Mouse (Mus musculus) kidney, embryonic 14.5 days (tissue): ENCODE results near the gene Elmo2. TPM values are rescaled to one million over a fixed set of nuclear protein-coding genes. Genes with fewer than 3 reads are reported as not detected.

Source experiments
- ATAC-seq: fragments of 200-750 bp; cut with Nextera tagmentation; 2 replicates; pipeline ENCODE4 v1.8.0; 2017; ENCODE audit warnings: moderate number of reproducible peaks, mild to moderate bottlenecking, moderate TSS enrichment, moderate library complexity; ENCODE audit not compliant: low FRiP score, low TSS enrichment
- H3K27ac ChIP-seq: fragments of 300-500 bp; sonication (generic); 2 replicates; pipeline ENCODE4 v1.5.1; 2014; ENCODE audit warnings: low read depth, mild to moderate bottlenecking, low read length, moderate library complexity, mixed read lengths
- H3K27me3 ChIP-seq: fragments of 300-500 bp; sonication (generic); 2 replicates; pipeline ENCODE4 v1.6.1; 2014; ENCODE audit warnings: mild to moderate bottlenecking, low read length; ENCODE audit not compliant: control insufficient read depth, insufficient read depth
- H3K36me3 ChIP-seq: fragments of 300-500 bp; sonication (generic); 2 replicates; pipeline ENCODE4 v1.6.1; 2014; ENCODE audit warnings: low read length, mixed read lengths; ENCODE audit not compliant: control insufficient read depth, insufficient read depth
- H3K4me1 ChIP-seq: fragments of 300-500 bp; sonication (generic); 2 replicates; pipeline ENCODE4 v1.6.1; 2014; ENCODE audit warnings: low read length, mixed read lengths; ENCODE audit not compliant: control insufficient read depth, insufficient read depth
- H3K4me2 ChIP-seq: fragments of 300-500 bp; sonication (generic); replicated peaks from 2 replicates; pipeline ENCODE4 v1.6.1; 2014; ENCODE audit warnings: low read depth, mild to moderate bottlenecking, low read length
- H3K4me3 ChIP-seq: fragments of 300-500 bp; sonication (generic); 2 replicates; pipeline ENCODE4 v1.5.1; 2014; ENCODE audit warnings: mild to moderate bottlenecking, low read length
- H3K9ac ChIP-seq: fragments of 300-500 bp; sonication (generic); 2 replicates; pipeline ENCODE4 v1.6.1; 2014; ENCODE audit warnings: low read depth, mild to moderate bottlenecking, low read length, moderate library complexity
- H3K9me3 ChIP-seq: fragments of 300-500 bp; sonication (generic); 2 replicates; pipeline ENCODE4 v1.6.1; 2016; ENCODE audit warnings: low read length; ENCODE audit not compliant: control insufficient read depth
- WGBS: fragments of 180-500 bp; shearing (Covaris S2); extraction: QIAGEN DNeasy Blood & Tissue Kit; methylation state at CpG from one replicate; pipeline ENCODE4 v1.1.7; 2014; 5-methylcytosine and 5-hydroxymethylcytosine counted together
- polyA plus RNA-seq: library from polyadenylated mRNA; unstranded; fragments of >200 nt; fragmentation: Nextera tagmentation; extraction: Ambion mirVana; gene quantifications from 2 replicates; pipeline ENCODE4 v1.2.1, GENCODE M21; 2014

Elmo2 gene
- polyA plus RNA-seq, 1 experiment from 2014 or later: 84.1 TPM

DNA sequence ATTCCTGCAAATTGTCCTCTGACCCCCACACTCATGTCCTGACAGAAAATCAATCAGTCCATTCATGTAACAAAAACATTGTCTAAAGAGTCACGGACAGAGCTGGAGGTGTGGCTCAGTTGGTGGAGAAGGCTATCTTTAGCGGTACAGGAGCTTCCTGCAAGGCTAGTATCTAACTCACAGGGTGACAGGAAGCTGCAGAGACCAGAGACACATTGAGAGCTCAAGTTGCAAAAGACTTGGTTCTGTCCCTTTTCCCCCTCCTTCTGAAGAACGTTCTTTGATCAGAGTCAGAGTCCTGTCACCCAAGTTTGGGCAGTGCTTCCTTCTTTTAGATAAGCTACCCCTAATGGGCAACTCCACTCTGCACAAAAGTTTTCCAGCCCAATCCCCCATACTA lies 3.4 kb upstream of the Elmo2 start:
- 31% methylated on average over 3 of the region's 3 CpGs for WGBS
- no peak for ATAC-seq
- H3K4me1 ChIP-seq: peaks cover 15% of the 10 kb centered on the region

DNA sequence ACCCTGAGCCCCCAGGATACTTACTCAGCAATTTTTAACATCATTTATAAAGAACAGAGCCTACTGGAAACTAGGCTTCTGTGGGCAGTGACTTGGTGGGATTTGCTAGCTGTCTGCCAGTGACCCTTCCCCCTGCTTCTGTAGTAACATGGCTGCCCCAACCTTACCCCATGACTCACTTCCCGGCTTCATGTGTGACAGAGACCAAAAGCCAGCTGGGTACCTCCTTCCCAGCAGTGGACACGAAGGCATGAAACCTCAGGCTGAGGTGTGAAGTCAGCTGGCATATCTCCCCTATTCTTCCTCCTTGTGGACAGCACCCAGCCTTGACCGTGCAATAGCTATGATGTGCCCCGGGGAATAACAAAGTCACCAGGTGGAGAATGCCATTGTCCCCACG lies 2.5 kb upstream of the Elmo2 start:
- Histone ChIP-seq H3K9me3 (0 out of 2 replicates have a peak, but pooled peaks cover 3% of the 10 kb centered on the region), H3K27me3 (no peaks in the 10 kb centered on the region), H3K4me3 (no peak overlapping the region), H3K27ac (no peak overlapping the region), H3K36me3 (no peaks in the 10 kb centered on the region), H3K4me2 (no peak overlapping the region), H3K4me1 (peaks cover 25% of the 10 kb centered on the region), H3K9ac (no peak overlapping the region)
- no peak for ATAC-seq
- 73% methylated on average over 5 of the region's 5 CpGs for WGBS

More for the DNA sequence above, 3.4 kb upstream of the Elmo2 start:
- 0 out of 2 replicates have a peak, but pooled peaks cover 3% of the 10 kb centered on the region for H3K9me3 ChIP-seq
- no peak overlapping the region for H3K27ac ChIP-seq
- H3K36me3 ChIP-seq: no peaks in the 10 kb centered on the region
- H3K4me3 ChIP-seq: no peak overlapping the region
- no peak overlapping the region for H3K4me2 ChIP-seq
- no peaks in the 10 kb centered on the region for H3K27me3 ChIP-seq
- no peak overlapping the region for H3K9ac ChIP-seq

DNA sequence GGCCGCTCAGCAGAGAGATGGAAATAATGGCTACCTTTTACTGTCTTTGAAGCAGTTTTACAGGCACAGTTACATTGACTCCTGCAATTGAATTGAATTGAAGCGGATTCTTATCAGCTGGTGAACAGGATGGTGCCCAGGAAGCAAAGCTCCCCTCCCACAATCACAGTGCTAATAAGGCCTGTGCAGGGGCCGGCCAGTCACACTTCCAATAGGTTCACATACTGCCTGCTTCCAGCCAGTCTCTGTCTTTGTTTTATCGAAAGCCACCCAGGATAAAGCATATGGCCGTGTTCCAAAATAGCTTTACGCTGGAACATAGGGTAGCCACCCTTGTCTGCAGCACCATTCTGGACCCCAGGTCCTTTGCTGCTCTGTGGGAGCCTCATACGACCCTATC lies 1.1 kb upstream of the Elmo2 start:
- ATAC-seq: no peak
- Histone ChIP-seq H3K9me3 (0 out of 2 replicates have a peak, but pooled peaks cover 3% of the 10 kb centered on the region), H3K27me3 (no peaks in the 10 kb centered on the region), H3K4me1 (peaks cover 34% of the 10 kb centered on the region), H3K36me3 (no peaks in the 10 kb centered on the region), H3K27ac (no peak overlapping the region), H3K4me2 (peak overlapping the region; percentile 48), H3K4me3 (peak overlapping the region; percentile 96; the same call in 1 of the 2 replicates), H3K9ac (no peak overlapping the region)
- WGBS: 46% methylated on average over 7 of the region's 7 CpGs

DNA sequence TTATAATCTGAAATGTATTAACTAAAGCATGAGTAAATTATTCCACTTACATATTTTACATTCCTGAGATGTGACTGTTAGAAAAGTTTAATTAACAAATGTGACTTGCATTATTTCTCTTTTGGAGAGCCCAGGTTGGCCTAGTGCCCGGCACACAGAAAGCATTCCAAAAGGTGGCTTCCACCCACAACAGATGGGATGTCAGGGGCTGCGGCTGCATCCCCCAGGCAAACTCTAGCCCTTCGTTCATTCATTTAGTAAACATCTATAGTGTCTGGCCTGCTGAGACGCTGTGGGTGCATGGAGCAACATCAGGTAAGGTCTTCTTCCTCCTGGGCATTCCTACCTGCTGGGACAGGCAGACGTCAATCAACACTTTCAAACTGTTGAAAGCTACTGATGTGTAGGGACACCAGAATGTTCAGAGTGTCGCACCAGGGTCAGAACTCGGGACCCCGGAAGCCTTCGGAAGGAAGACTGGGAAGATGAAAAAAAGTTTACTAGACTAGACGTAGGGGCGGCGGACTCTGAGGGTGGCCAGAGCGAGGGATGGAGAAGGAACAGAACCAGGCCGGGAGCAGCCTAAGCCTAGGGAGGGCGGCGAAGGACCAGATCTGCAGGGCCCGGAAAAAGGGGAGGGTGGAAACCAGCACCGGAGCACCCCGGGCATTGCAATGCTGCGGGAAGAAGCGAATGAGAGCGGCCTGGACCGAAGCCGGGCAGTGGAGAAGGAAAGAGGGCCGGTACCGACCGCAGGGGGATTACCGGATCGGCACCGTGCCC lies 567 bp downstream of the Elmo2 start:
- Histone ChIP-seq H3K4me1 (peaks cover 48% of the 10 kb centered on the region), H3K27me3 (no peaks in the 10 kb centered on the region), H3K27ac (peak overlapping the region; percentile 69; the same call in 1 of the 2 replicates), H3K9ac (peak overlapping the region; percentile 91), H3K4me3 (peak overlapping the region; percentile 96), H3K9me3 (no peaks in the 10 kb centered on the region), H3K36me3 (no peaks in the 10 kb centered on the region; the same call in 1 of the 2 replicates), H3K4me2 (peak overlapping the region; percentile 81)
- under 1% methylated on average over 24 of the region's 30 CpGs for WGBS
- ATAC-seq: peak; percentile 33

DNA sequence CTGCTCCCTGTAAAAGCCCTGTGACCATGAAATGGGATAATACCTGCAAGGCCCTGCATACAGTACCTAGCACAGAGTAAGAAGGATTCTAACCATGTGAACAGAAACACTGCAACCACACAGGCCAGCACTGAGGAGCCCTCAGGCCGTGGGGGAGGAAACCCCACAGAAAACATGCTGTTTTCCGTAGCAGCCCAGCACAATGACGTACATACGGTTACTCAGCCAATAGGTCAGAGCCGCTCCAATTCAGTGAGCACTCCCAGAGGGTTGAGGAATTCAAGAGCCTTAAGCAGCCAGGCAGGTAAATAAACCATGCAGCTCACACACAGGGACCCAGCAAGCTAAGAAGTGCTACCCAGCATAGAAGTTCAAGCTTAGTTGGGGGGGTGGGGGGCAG lies 2.4 kb downstream of the Elmo2 start:
- WGBS: 17% methylated on average over 5 of the region's 5 CpGs
- no peak; the same call in 1 of the 2 replicates for ATAC-seq

DNA sequence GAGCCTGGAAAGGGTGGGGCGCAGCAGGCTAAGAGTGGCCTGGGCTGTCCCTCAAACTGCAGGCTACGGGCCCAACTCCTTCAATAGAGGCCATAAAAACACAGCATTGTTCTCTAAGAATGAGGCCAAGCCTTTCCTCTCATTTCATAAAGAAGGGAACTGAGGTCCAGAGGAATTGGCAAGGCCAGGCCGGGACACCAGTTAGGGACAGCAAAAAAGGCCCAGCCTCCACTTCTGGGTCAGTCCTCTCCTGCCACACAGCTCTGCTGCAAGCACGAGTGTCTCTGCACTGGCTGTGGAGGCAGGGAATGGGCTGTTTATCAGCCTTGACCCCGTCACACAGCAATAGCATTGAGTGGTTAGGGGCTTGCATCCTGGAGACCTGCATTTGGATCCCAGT lies 2.8 kb downstream of the Elmo2 start:
- ATAC-seq: no peak
- 62% methylated on average over 5 of the region's 5 CpGs for WGBS
- Histone ChIP-seq H3K9me3 (no peaks in the 10 kb centered on the region), H3K4me3 (no peak overlapping the region; the same call in 1 of the 2 replicates), H3K9ac (peak overlapping the region; percentile 20; the same call in 1 of the 2 replicates), H3K4me1 (peaks cover 64% of the 10 kb centered on the region), H3K27me3 (no peaks in the 10 kb centered on the region), H3K36me3 (no peaks in the 10 kb centered on the region; the same call in 1 of the 2 replicates), H3K4me2 (peak overlapping the region; percentile 25), H3K27ac (no peak overlapping the region)

More for the DNA sequence above, 2.4 kb downstream of the Elmo2 start:
- Histone ChIP-seq H3K4me2 (peak overlapping the region; percentile 25), H3K27me3 (no peaks in the 10 kb centered on the region), H3K9ac (peak overlapping the region; percentile 20; the same call in 1 of the 2 replicates), H3K9me3 (no peaks in the 10 kb centered on the region), H3K4me3 (no peak overlapping the region; the same call in 1 of the 2 replicates), H3K36me3 (no peaks in the 10 kb centered on the region; the same call in 1 of the 2 replicates), H3K27ac (no peak overlapping the region), H3K4me1 (peaks cover 59% of the 10 kb centered on the region)

DNA sequence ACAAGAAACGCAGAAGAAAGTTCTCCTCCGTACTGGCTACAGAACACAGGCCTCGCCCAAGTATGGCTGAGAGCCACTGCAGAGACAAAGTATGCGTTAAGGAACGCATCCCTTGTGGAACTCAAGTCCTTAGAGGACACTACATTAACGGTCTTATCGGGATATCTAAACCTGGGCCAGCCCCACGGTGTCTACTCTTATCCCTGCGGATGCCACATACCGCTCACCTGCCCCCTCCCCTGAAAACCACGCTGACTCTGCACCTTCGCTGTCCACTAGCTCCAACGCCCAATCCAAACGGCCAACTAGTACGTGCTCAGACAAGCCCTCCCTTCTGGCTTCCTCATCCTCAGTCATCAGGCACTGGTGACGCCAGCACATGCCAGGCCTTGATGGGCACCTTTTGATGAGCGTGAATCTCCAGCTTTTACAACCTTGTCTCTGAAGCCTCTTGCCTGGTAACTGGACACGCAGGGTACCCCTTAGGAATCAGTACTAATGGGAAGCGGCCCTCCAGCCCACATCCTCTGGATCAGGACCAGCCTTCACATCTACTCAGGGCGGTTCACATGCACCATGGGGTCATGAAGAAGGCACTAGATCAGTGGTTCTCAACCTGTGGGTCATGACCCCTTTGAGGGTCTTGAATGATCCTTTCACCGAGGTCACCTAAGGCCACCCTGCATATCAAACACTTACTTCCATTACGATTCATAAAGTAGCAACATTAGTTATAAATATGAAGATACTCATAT lies 4.1 kb downstream of the Elmo2 start:
- H3K9ac ChIP-seq: peak overlapping the region; percentile 18; the same call in 1 of the 2 replicates
- H3K36me3 ChIP-seq: no peaks in the 10 kb centered on the region; the same call in 1 of the 2 replicates
- no peak overlapping the region for H3K27ac ChIP-seq
- ATAC-seq: no peak
- H3K4me1 ChIP-seq: peaks cover 74% of the 10 kb centered on the region
- H3K9me3 ChIP-seq: no peaks in the 10 kb centered on the region
- H3K27me3 ChIP-seq: no peaks in the 10 kb centered on the region
- H3K4me2 ChIP-seq: no peak overlapping the region
- H3K4me3 ChIP-seq: no peak overlapping the region
- WGBS: 85% methylated on average over 22 of the region's 22 CpGs

DNA sequence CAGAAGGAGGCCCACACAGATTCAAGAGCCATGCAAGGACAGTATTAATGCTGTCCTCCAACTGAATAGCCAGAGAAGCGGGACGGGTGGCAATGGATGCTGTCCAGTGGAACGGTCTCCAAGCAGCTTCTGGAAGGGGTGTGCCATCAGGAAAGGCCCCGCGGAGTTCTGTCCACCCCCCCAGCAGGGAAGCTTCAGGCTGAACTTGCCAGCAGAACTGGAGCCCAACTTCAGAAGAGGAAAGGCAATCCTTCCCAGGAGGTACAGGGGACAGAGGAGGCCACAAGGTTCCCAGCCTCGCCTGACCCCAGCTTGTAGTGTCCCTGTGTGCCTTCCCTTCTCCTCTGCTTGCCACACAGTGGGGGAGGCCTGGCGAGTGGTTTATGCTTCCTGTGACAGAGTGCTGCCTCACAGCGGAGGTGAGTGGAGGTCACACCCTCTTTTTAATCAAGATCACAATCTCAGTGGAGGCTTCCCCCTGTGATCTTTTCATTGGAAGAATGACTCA lies 4.8 kb downstream of the Elmo2 start:
- no peak for ATAC-seq
- WGBS: 43% methylated on average over 8 of the region's 8 CpGs
- Histone ChIP-seq H3K9me3 (no peaks in the 10 kb centered on the region), H3K4me3 (no peak overlapping the region), H3K36me3 (no peaks in the 10 kb centered on the region; the same call in 1 of the 2 replicates), H3K4me2 (no peak overlapping the region), H3K27me3 (no peaks in the 10 kb centered on the region), H3K27ac (peak overlapping the region; percentile 67; the same call in 1 of the 2 replicates), H3K4me1 (peaks cover 79% of the 10 kb centered on the region), H3K9ac (0 out of 2 replicates have a peak overlapping the region, but pooled peaks have one; percentile 7)
